Mouse (Mus musculus): ENCODE measurements around the gene BC048671. TPM values are rescaled to one million over a fixed set of nuclear protein-coding genes. Genes with fewer than 3 reads are reported as not detected.
A peak's percentile ranks its signal among the peaks of the same experiment; 100 is the strongest.

BC048671 gene
- polyA plus RNA-seq, 1 experiment: not detected

DNA sequence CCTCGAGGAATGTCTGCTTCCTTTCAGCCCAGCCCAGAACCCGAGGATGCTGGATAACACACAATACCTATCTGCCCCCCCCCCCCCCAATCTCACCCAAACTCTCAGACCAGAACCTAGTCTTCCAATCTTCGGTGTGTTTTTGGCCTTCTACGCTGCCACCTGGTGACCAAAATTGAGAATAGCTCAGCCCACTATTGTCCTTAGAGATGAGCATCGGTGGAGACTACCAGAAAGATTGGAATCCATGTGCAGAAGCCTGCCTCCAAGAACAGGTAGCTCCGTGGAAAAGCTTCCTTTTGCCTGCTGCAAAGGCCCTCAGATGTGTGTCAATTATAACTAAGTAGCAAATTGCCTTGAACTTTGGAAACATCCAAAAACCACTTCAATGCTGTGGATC is 26.7 kb downstream of the BC048671 start:
- no peaks in the 10 kb centered on the region for H3K36me3 ChIP-seq (ENCODE audit: control insufficient read depth, insufficient read depth, low read length)
- peak; percentile 36 for DNase-seq
- no peak overlapping the region for H3K27ac ChIP-seq (ENCODE audit: insufficient read depth, low read depth, low read length)
- 16% methylated on average over 6 of the region's 6 CpGs for WGBS
- no peaks in the 10 kb centered on the region for H3K27me3 ChIP-seq (replicated peaks; ENCODE audit: control insufficient read depth, insufficient read depth, low read length)
- no peak overlapping the region for H3K4me3 ChIP-seq (ENCODE audit: insufficient read depth, low read depth, low read length)
- TF ChIP-seq POLR2A (IDR thresholded peaks at IDR 0.05; ENCODE audit: low read depth, low read length): no peak
- TF ChIP-seq CTCF (conservative IDR thresholded peaks at IDR 0.05; ENCODE audit: insufficient read depth, insufficient read length, low read depth, low read length): peak; percentile 57
- no peaks in the 10 kb centered on the region for H3K4me1 ChIP-seq (ENCODE audit: control insufficient read depth, insufficient read depth, low read length)

DNA sequence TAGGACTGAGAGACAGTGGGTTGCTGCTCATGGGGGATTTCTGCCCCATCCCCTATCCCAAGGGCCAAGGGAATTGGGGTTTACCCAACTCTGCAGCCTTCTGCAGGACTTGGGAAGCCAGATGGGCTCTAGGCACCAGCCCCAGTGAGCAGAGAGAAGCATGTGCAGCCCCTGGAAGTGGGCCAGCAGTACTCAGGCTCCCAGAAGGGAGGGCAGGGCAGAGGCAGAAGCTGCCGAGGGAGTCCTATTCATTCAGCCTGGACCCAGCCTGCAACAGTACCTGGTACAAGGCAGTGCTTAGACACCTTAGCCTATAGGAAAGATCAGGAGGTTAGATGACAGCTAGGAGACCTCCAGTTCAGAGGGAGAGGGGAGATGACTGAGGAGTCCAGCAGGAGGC is 28.9 kb downstream of the BC048671 start:
- Histone ChIP-seq H3K4me1 (ENCODE audit: control insufficient read depth, insufficient read depth, low read length) (no peaks in the 10 kb centered on the region), H3K4me3 (ENCODE audit: insufficient read depth, low read depth, low read length) (no peak overlapping the region), H3K27ac (ENCODE audit: insufficient read depth, low read depth, low read length) (no peak overlapping the region), H3K27me3 (replicated peaks; ENCODE audit: control insufficient read depth, insufficient read depth, low read length) (no peaks in the 10 kb centered on the region), H3K36me3 (ENCODE audit: control insufficient read depth, insufficient read depth, low read length) (no peaks in the 10 kb centered on the region)
- no peak for TF ChIP-seq POLR2A (IDR thresholded peaks at IDR 0.05; ENCODE audit: low read depth, low read length)
- TF ChIP-seq CTCF (conservative IDR thresholded peaks at IDR 0.05; ENCODE audit: insufficient read depth, insufficient read length, low read depth, low read length): no peak
- DNase-seq: peak; percentile 38
- WGBS: 6% methylated on average over 1 of the region's 1 CpGs

DNA sequence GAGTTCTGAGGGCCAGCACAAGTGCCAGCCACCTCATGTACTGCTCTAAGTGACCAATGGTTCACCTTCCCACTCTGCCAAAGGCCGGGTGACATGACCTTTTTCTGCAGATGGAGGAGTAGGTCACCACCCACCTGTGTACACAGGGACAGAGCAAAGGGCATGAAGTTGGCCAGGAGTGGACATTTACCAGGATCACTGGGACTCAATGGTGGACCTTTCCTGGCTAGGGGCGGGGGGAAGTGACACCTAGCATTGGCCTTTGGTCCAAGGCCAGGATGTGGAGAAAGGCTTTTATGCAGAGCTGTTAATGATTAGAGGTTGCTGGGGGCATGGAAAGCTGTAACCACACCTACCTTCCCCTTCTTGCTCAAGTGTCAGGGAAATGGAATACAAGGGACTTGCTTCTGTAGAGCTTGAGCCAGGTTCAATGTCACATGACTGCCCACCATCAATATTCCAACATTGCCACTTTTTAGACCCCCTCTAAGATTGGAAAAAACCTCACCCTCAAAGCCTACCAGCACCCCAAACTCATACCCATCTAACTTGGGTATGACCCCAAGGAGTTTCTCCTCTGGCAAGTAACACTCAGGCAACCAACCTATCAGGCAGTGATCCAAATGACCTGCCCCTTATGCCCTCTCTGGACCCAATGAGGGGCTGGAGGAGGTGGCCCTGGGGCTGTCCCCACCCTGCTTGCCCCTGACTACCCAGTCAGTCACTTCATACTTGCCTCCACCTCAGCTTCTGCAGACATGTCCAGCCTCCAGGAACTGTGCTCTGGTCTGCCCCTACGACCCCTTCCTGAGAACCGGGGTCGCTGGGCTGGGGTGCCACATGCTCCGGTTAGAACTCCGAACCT is 31.8 kb downstream of the BC048671 start, which contains the start of gene Uroc1:
Gene Uroc1, plus strand, starts transcription at position 724 of the 865 bp plus-strand sequence.
- Histone ChIP-seq H3K27ac (ENCODE audit: insufficient read depth, low read depth, low read length) (peak within 1 kb of the TSS; percentile 42), H3K4me1 (ENCODE audit: control insufficient read depth, insufficient read depth, low read length) (no peaks in the 10 kb centered on the region), H3K36me3 (ENCODE audit: control insufficient read depth, insufficient read depth, low read length) (no peaks in the 10 kb centered on the region), H3K27me3 (replicated peaks; ENCODE audit: control insufficient read depth, insufficient read depth, low read length) (no peaks in the 10 kb centered on the region), H3K4me3 (ENCODE audit: insufficient read depth, low read depth, low read length) (no peak within 1 kb of the TSS)
- WGBS: 73% methylated on average over 7 of the region's 7 CpGs
- TF ChIP-seq POLR2A (IDR thresholded peaks at IDR 0.05; ENCODE audit: low read depth, low read length) (no peak), CTCF (conservative IDR thresholded peaks at IDR 0.05; ENCODE audit: insufficient read depth, insufficient read length, low read depth, low read length) (no peak)
- peak; percentile 84 for DNase-seq

DNA sequence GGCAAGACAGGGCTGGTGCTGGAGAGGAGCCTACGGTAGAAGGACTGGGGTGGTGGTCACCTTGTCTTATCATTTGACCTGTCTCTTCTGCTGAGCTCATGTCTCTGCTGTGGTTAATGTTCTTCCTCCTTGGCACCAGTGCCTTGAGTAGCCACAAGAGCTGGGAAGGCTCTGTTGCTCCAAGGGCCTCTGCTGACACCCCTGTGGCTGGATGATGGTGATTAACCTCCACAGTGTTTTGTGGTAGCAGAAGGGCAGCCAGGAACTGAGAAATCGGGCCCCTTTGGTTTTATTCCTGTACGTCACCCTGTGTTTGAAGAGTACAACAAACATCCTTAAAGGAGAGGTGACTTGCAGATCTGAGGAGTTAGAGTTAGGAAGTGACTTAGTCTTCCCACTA is 33.2 kb downstream of the BC048671 start:
- TF ChIP-seq CTCF (conservative IDR thresholded peaks at IDR 0.05; ENCODE audit: insufficient read depth, insufficient read length, low read depth, low read length): no peak
- no peak for TF ChIP-seq POLR2A (IDR thresholded peaks at IDR 0.05; ENCODE audit: low read depth, low read length)
- WGBS: 70% methylated on average over 3 of the region's 3 CpGs
- Histone ChIP-seq H3K36me3 (ENCODE audit: control insufficient read depth, insufficient read depth, low read length) (no peaks in the 10 kb centered on the region), H3K4me3 (ENCODE audit: insufficient read depth, low read depth, low read length) (no peak overlapping the region), H3K27me3 (replicated peaks; ENCODE audit: control insufficient read depth, insufficient read depth, low read length) (no peaks in the 10 kb centered on the region), H3K27ac (ENCODE audit: insufficient read depth, low read depth, low read length) (no peak overlapping the region), H3K4me1 (ENCODE audit: control insufficient read depth, insufficient read depth, low read length) (no peaks in the 10 kb centered on the region)
- DNase-seq: peak; percentile 27

DNA sequence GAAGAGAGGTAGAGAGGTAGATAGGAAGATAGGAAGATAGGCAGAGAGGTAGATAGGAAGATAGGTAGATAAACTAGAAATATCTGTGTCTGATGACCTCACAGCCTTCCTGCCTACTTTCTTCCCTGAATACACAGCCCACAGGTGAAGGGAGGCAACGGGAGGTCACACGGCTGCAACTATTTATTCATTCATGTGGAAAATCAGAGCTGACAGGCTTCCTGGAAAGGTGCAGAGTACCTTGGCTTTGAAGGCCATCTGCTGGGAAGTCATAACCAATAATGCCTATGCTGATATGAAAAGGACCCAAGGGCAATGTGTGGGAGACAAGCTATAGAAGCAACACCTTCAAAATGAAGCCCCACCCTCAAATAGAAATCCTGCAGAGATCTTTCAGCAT is 41.3 kb downstream of the BC048671 start:
- TF ChIP-seq CTCF (conservative IDR thresholded peaks at IDR 0.05; ENCODE audit: insufficient read depth, insufficient read length, low read depth, low read length) (no peak), POLR2A (IDR thresholded peaks at IDR 0.05; ENCODE audit: low read depth, low read length) (no peak)
- Histone ChIP-seq H3K27me3 (replicated peaks; ENCODE audit: control insufficient read depth, insufficient read depth, low read length) (no peaks in the 10 kb centered on the region), H3K4me3 (ENCODE audit: insufficient read depth, low read depth, low read length) (no peak overlapping the region), H3K4me1 (ENCODE audit: control insufficient read depth, insufficient read depth, low read length) (no peaks in the 10 kb centered on the region), H3K27ac (ENCODE audit: insufficient read depth, low read depth, low read length) (no peak overlapping the region), H3K36me3 (ENCODE audit: control insufficient read depth, insufficient read depth, low read length) (no peaks in the 10 kb centered on the region)
- peak; percentile 18 for DNase-seq
- WGBS: 26% methylated on average over 2 of the region's 2 CpGs

DNA sequence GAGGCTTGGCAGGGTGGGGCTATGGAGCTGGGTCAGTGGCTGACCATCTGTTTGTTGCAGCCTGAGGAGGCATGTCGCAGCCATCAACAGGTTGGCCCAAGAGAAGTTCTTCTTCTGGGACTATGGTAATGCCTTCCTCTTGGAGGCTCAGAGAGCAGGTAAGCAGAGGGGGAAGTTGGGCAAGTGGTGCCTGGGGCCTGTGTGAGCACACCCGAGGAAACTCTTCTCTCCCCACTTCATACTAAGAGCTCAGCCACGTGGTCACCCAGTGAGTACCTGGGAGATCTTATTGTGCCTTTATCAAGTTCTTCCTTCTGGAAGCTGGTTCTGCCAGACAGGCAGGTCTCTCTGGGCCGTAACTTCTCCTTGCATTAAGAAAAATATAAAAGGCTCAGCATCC is 46.2 kb downstream of the BC048671 start:
- Histone ChIP-seq H3K4me3 (ENCODE audit: insufficient read depth, low read depth, low read length) (no peak overlapping the region), H3K27me3 (replicated peaks; ENCODE audit: control insufficient read depth, insufficient read depth, low read length) (no peaks in the 10 kb centered on the region), H3K36me3 (ENCODE audit: control insufficient read depth, insufficient read depth, low read length) (no peaks in the 10 kb centered on the region), H3K4me1 (ENCODE audit: control insufficient read depth, insufficient read depth, low read length) (no peaks in the 10 kb centered on the region), H3K27ac (ENCODE audit: insufficient read depth, low read depth, low read length) (no peak overlapping the region)
- no peak for TF ChIP-seq CTCF (conservative IDR thresholded peaks at IDR 0.05; ENCODE audit: insufficient read depth, insufficient read length, low read depth, low read length)
- no peak for TF ChIP-seq POLR2A (IDR thresholded peaks at IDR 0.05; ENCODE audit: low read depth, low read length)
- WGBS: 84% methylated on average over 4 of the region's 4 CpGs
- no peak for DNase-seq

DNA sequence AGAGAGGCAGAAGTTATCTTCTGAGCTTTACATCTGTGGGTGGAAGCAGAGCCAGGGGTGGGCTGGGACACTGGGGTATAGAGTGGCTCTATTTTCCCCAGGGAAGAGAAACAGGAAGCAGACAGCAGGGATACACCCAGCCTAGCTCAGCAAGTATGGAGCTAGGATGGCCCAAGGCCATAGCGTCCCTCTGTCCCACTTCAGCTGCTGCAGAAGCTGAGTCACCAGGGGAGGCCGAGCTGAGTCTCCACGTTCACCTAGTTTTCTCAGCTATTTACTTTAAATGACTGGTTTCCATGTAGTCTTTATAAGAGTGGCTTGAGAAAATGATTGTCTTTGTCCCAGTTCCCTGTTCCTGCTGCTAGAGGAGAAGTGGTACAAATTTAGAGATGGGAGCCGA is 47.5 kb downstream of the BC048671 start:
- no peak for DNase-seq
- H3K4me1 ChIP-seq (ENCODE audit: control insufficient read depth, insufficient read depth, low read length): no peaks in the 10 kb centered on the region
- no peaks in the 10 kb centered on the region for H3K27me3 ChIP-seq (replicated peaks; ENCODE audit: control insufficient read depth, insufficient read depth, low read length)
- 74% methylated on average over 4 of the region's 4 CpGs for WGBS
- no peaks in the 10 kb centered on the region for H3K36me3 ChIP-seq (ENCODE audit: control insufficient read depth, insufficient read depth, low read length)
- H3K27ac ChIP-seq (ENCODE audit: insufficient read depth, low read depth, low read length): no peak overlapping the region
- no peak overlapping the region for H3K4me3 ChIP-seq (ENCODE audit: insufficient read depth, low read depth, low read length)
- no peak for TF ChIP-seq POLR2A (IDR thresholded peaks at IDR 0.05; ENCODE audit: low read depth, low read length)
- TF ChIP-seq CTCF (conservative IDR thresholded peaks at IDR 0.05; ENCODE audit: insufficient read depth, insufficient read length, low read depth, low read length): no peak
